Comparison of ENCODE assay signal across 7 mouse cellular contexts in genomic region chr7:114745481-114746271, GRCm38 (mm10). TPM values are rescaled to one million over a fixed set of nuclear protein-coding genes. Genes with fewer than 3 reads are reported as not detected.
DNase-seq lines count a peak whose midpoint lies in the region; ATAC-seq and TF ChIP-seq lines count a peak whose summit lies in the region.

No protein-coding gene starts in this region.

- peak overlapping the region; percentile 71 for H3K4me3 ChIP-seq in E14TG2a.4 (replicated peaks; ENCODE audit: low read length)
- H3K4me3 ChIP-seq in forebrain, embryonic 14.5 days (ENCODE audit: low read depth, low read length): peak overlapping the region; percentile 19
- peak overlapping the region; percentile 34 for H3K4me3 ChIP-seq in intestine, embryonic 15.5 days (replicated peaks)
- H3K4me3 ChIP-seq in liver, embryonic 16.5 days (ENCODE audit: low read depth, low read length): peak overlapping the region; percentile 35

- no peaks in the 10 kb centered on the region for H3K36me3 ChIP-seq in E14TG2a.4 (ENCODE audit: insufficient read depth, low read length)
- H3K36me3 ChIP-seq in forebrain, embryonic 14.5 days (ENCODE audit: control insufficient read depth, insufficient read depth, low read length): no peaks in the 10 kb centered on the region
- H3K36me3 ChIP-seq in intestine, embryonic 15.5 days: no peaks in the 10 kb centered on the region
- no peaks in the 10 kb centered on the region for H3K36me3 ChIP-seq in liver, embryonic 16.5 days (ENCODE audit: control insufficient read depth, insufficient read depth)

- H3K9ac ChIP-seq in forebrain, embryonic 14.5 days (ENCODE audit: low read length): peak overlapping the region; percentile 47; the same call in 1 of the 2 replicates
- H3K9ac ChIP-seq in intestine, embryonic 15.5 days: peak overlapping the region; percentile 33
- no peak overlapping the region for H3K9ac ChIP-seq in liver, embryonic 16.5 days (ENCODE audit: low read depth, low read length)

- peaks cover 44% of the 10 kb centered on the region for H3K27me3 ChIP-seq in E14TG2a.4 (ENCODE audit: insufficient read depth, low read length)
- no peaks in the 10 kb centered on the region for H3K27me3 ChIP-seq in forebrain, embryonic 14.5 days (replicated peaks; ENCODE audit: control insufficient read depth, insufficient read depth, low read length)
- no peaks in the 10 kb centered on the region for H3K27me3 ChIP-seq in intestine, embryonic 15.5 days (replicated peaks)
- no peaks in the 10 kb centered on the region for H3K27me3 ChIP-seq in liver, embryonic 16.5 days (ENCODE audit: control insufficient read depth, insufficient read depth, low read depth, low read length)

- H3K27ac ChIP-seq in forebrain, embryonic 14.5 days (ENCODE audit: low read depth, low read length): no peak overlapping the region
- no peak overlapping the region for H3K27ac ChIP-seq in intestine, embryonic 15.5 days
- H3K27ac ChIP-seq in liver, embryonic 16.5 days (ENCODE audit: low read length): no peak overlapping the region

- H3K4me2 ChIP-seq in forebrain, embryonic 14.5 days (ENCODE audit: low read length): peak overlapping the region; percentile 56
- peak overlapping the region; percentile 74 for H3K4me2 ChIP-seq in intestine, embryonic 15.5 days (replicated peaks)
- peak overlapping the region; percentile 55 for H3K4me2 ChIP-seq in liver, embryonic 16.5 days (ENCODE audit: low read depth, low read length)

- no peak for TF ChIP-seq CTCF in E14TG2a.4 (conservative IDR thresholded peaks at IDR 0.05; ENCODE audit: low read length)

- DNase-seq in Muller cell, postnatal 12 days (ENCODE audit: inconsistent ontology term): peak; percentile 64
- DNase-seq in forebrain, embryonic 14.5 days (ENCODE audit: low spot score): peak; percentile 16
- DNase-seq in skeletal muscle tissue, adult 2 months (ENCODE audit: low read depth, low spot score): peak; percentile 7
- DNase-seq in adipocyte (ENCODE audit: low spot score): no peak

- ATAC-seq in forebrain, embryonic 14.5 days: peak; percentile 34; the same call in 1 of the 2 replicates
- peak; percentile 41; the same call in 1 of the 2 replicates for ATAC-seq in intestine, embryonic 15.5 days
- ATAC-seq in liver, embryonic 16.5 days (ENCODE audit: low read depth): no peak

- peaks cover 56% of the 10 kb centered on the region for H3K4me1 ChIP-seq in E14TG2a.4 (replicated peaks; ENCODE audit: low read depth, low read length)
- H3K4me1 ChIP-seq in forebrain, embryonic 14.5 days (ENCODE audit: control insufficient read depth, insufficient read depth, low read length): 0 out of 2 replicates have a peak, but pooled peaks cover 2% of the 10 kb centered on the region
- H3K4me1 ChIP-seq in intestine, embryonic 15.5 days (replicated peaks): peaks cover 4% of the 10 kb centered on the region; the same call in 1 of the 2 replicates
- H3K4me1 ChIP-seq in liver, embryonic 16.5 days (ENCODE audit: control insufficient read depth, low read depth, low read length): no peaks in the 10 kb centered on the region

- no peaks in the 10 kb centered on the region for H3K9me3 ChIP-seq in E14TG2a.4 (ENCODE audit: low read length)
- H3K9me3 ChIP-seq in forebrain, embryonic 14.5 days (replicated peaks; ENCODE audit: control insufficient read depth, low read length): no peaks in the 10 kb centered on the region
- H3K9me3 ChIP-seq in intestine, embryonic 15.5 days: no peaks in the 10 kb centered on the region
- no peaks in the 10 kb centered on the region for H3K9me3 ChIP-seq in liver, embryonic 16.5 days (replicated peaks; ENCODE audit: control insufficient read depth, low read length)

- 4% methylated on average over 34 of the region's 34 CpGs for WGBS in forebrain, embryonic 14.5 days
- 4% methylated on average over 34 of the region's 34 CpGs for WGBS in intestine, embryonic 15.5 days
- WGBS in liver, embryonic 16.5 days (ENCODE audit: insufficient replicate concordance): 4% methylated on average over 34 of the region's 34 CpGs

RNA-seq across cellular contexts. Expression of gene Insc, which starts 2.2 kb away (rescaled TPM):
- 1.0 and 1.9 TPM in 2 replicates for polyA plus RNA-seq in forebrain, embryonic 14.5 days (2014; fragmentation: Nextera tagmentation; extraction: Ambion mirVana)
- 19.7 and 20.2 TPM in 2 replicates for polyA plus RNA-seq in intestine, embryonic 15.5 days (2015; fragmentation: Nextera tagmentation; extraction: Ambion mirVana)
- polyA plus RNA-seq in liver, embryonic 16.5 days (2015; fragmentation: Nextera tagmentation; extraction: Ambion mirVana): 23.2 and 25.6 TPM in 2 replicates

RNA-seq across cellular contexts. Expression of gene Calcb, which starts 27.2 kb away (rescaled TPM):
- not detected in 2 replicates for polyA plus RNA-seq in forebrain, embryonic 14.5 days (2014; fragmentation: Nextera tagmentation; extraction: Ambion mirVana)
- 1.7 and 2.3 TPM in 2 replicates for polyA plus RNA-seq in intestine, embryonic 15.5 days (2015; fragmentation: Nextera tagmentation; extraction: Ambion mirVana)
- not detected in 2 replicates for polyA plus RNA-seq in liver, embryonic 16.5 days (2015; fragmentation: Nextera tagmentation; extraction: Ambion mirVana)

Comparison
In these comparisons a context has a peak if more than half of its experiments do, and no peak if none do; other contexts are left out.
1. H3K4me3 ChIP-seq: peak in every context shown above with its lines; median percentile 71 in E14TG2a.4; 35 in liver, embryonic 16.5 days; 34 in intestine, embryonic 15.5 days; 19 in forebrain, embryonic 14.5 days.